Mouse (Mus musculus) neutrophil, adult 5-6 weeks (primary cell): Measurements from ENCODE around the gene Nfu1. TPM values are rescaled to one million over a fixed set of nuclear protein-coding genes. Genes with fewer than 3 reads are reported as not detected.
"Not testable (repeated sequence)": the region's sequence is repeated elsewhere in the genome, so short reads cannot be mapped to it uniquely, and the experiment has no call there.

ENCODE experiments used
- ATAC-seq: fragments of 151-379, 151-347 bp; 2 replicates; pipeline ENCODE4 v1.8.0; 2017; ENCODE audit warnings: mild to moderate bottlenecking, moderate TSS enrichment; ENCODE audit not compliant: insufficient number of reproducible peaks, poor library complexity, low FRiP score, severe bottlenecking; ENCODE audit errors: extremely low read depth
- total RNA-seq: library from RNA; stranded (forward); fragments of 200-1000 nt; gene quantifications from 2 replicates; pipeline ENCODE4 v1.2.3, GENCODE M21; 2017

Nfu1 gene
- total RNA-seq, 1 experiment from 2014 or later, result 44.0 TPM

GRCm38 (mm10) chr6:87016916-87017315 is 7.9 kb downstream of the Nfu1 start:
- peak; percentile 62; the same call in 1 of the 2 replicates for ATAC-seq

GRCm38 (mm10) chr6:87018874-87019273 is 9.8 kb downstream of the Nfu1 start:
- ATAC-seq, result no peak

DNA sequence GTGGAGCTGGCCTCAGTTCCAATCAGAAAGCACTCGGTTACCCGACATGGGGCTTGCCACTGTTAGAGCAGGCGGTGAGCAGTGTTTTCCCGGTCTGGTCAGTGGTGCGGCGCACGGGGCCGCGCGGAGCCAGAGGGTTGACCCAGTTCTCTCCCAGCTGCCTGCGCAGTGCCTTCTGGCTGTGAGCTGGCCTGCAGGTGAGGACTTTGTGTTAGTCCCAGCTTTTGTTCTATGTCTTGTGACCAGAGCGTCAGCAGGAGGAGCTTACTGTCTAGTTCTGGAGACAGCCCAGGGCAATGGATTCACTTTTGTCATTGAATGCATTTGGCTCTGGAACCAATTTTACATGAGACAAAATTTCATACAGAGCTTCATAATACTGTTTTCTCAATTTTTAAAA is 12.8 kb downstream of the Nfu1 start:
- no peak for ATAC-seq

DNA sequence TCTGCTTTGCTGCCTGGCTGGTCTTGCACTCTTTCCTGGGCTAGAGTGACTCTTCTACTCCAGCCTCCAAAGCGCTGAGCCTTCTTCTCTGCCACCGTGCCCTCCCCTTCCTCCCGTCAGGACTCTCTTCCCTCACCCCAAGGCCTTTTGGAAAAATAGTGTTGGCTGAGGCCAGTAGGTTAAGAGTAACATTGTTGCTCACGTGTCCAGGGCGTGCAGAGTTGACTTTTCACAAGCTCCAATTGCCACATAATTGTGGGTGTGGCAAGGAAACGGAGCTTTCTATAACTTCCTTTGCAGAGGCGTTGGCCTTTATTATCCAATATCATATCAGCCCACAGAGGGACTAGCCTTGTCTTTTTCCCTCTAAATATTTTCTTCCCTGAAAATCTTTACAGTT is 17.9 kb downstream of the Nfu1 start:
- ATAC-seq, result peak; percentile 26; the same call in 1 of the 2 replicates

DNA sequence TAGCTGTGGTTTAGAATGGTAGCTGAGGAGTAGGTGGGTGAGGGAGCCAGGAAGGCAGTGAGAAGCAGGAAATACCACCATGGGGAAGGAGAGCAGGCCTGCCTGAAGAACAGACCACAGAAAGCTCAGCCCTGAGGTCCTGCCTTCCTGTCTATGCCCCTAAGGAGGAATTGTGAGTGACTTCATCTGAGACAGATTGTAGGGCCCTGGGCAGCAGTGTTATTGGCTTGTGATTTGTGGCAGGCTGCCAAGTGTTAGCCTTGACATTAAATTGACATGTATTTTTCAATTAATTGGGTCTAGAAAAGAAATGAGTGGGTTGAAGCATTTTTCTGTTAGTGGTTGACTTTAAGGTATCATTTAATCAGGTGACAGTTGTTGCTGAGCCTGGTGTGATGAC is 19.8 kb downstream of the Nfu1 start:
- no peak for ATAC-seq

- ATAC-seq, result not testable (repeated sequence)
Measured at GRCm38 (mm10) chr6:87031310-87031709, 22.3 kb downstream of the Nfu1 start.

DNA sequence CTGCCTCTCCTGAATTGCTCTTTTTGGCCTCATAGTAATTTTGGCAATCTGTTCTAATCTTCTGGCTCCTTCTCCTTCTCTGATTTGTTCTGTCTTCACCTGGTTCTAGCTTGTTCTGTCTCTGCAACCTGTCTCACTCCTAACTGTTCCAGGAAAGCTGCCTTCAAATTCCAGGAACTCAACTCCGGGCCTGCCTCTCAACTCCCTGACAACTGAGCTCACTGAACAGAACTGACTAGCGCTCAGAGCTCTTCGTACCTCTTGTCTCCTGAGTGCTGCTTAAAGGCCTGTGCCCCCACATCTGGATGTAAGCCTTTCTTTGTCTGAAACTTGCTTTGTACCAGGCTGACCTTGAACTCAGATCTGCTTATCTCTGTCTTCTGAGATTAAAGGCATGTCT is 23.4 kb downstream of the Nfu1 start:
- no peak for ATAC-seq

DNA sequence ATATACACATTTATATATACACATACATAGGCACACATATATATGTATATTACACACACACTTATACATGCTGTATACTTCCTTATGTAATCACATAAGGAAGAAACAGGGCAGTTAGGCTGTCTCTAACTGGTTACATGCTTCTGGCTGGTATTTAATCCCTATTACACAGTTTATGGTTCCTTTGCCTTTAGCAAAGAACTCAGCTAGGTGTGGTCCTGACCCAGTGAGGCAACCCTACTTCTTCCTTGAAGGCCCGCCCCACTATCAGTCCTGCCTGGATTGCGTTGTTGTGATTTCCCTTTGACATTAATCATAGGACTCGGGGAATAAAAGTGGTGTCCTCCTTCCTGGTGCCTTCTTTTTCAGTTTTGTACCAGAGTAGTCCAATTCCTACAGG is 25.4 kb downstream of the Nfu1 start:
- ATAC-seq, result no peak

GRCm38 (mm10) chr6:87037826-87038620 is 29.0 kb downstream of the Nfu1 start:
- no peak for ATAC-seq

GRCm38 (mm10) chr6:87039161-87039560 is 30.1 kb downstream of the Nfu1 start:
- ATAC-seq, result no peak

DNA sequence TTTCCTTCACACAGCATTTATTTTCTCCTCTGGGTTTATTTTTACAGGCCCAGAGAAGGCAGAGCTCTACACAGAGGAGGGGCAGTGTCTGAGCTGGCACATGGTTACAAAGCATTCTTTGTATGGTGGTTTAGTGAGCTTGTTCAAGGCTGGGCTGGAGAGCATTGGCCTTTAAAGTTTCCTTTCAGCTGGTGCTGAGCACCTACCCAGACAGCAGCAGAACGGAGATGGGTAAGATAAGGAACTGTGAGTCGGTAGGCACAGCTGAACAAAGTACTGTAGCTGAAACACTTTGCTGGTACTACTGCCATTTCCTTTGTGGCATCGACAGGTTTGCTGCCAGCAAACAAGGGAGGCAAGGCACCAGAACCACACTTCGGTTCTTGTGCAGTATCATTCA is 31.9 kb downstream of the Nfu1 start:
- no peak for ATAC-seq

DNA sequence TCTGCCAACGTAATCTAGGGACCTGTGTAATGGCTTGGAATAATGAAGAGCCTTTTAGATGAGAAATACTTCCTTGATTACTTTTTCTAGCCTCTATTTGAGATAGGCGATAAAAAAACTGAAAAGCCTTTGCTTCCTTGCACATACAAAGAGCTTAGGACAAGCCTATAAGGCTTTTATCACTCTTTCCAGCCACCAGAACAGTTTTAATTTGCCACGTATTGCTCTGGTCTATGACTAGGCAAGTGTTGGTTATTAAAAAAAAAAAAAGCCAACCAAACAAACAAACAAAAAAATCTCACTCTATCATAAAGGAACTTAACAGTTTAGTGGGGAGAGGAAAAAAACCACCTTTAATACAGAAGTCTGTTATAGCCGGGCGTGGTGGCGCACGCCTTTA is 32.4 kb downstream of the Nfu1 start:
- ATAC-seq, result no peak

- no peak for ATAC-seq
Measured at GRCm38 (mm10) chr6:87042004-87042336, 32.9 kb downstream of the Nfu1 start.

- ATAC-seq, result peak; percentile 84
Measured at GRCm38 (mm10) chr6:87042337-87043130, 33.5 kb downstream of the Nfu1 start, which contains the start of gene Gfpt1. Gfpt1 (plus strand) TSS chr6:87042846.

GRCm38 (mm10) chr6:87043131-87043516 is 34.1 kb downstream of the Nfu1 start:
- ATAC-seq, result no peak

DNA sequence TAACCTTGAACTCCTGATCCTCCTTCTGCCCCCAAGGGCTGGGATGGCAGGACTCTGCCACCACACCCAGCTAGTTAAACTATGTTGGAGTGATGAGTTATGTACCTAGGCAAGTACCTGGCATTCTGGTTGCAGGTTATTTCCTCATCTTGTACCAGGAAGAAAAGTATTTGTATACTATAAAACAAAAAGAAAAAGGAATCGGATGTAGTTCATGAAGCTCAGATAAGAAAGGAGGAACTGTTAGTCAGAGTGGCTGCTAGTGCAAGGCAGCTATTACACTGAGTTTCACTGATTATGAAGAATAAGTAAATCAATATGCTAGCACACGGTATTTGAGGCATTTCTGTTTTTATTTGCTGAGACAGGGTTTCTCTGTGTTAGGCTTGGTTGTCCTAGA is 35.9 kb downstream of the Nfu1 start:
- no peak for ATAC-seq

DNA sequence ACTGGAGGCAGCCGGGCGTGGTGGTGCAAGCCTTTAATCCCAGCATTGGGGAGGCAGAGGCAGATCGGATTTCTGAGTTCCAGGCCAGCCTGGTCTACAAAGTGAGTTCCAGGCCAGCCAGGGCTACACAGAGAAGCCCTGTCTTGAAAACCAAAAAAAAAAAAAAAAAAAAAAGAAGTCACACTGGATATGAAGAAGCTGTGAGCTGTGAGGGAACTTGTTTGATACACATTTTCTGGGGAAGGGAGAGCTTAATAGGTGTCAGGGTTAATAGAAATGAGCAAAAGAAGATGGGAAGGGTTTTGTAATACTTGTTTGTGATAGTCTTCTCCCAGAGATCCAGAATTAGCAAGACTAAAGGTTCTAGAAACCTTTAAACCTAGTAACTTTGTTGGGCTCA is 36.5 kb downstream of the Nfu1 start:
- no peak for ATAC-seq

DNA sequence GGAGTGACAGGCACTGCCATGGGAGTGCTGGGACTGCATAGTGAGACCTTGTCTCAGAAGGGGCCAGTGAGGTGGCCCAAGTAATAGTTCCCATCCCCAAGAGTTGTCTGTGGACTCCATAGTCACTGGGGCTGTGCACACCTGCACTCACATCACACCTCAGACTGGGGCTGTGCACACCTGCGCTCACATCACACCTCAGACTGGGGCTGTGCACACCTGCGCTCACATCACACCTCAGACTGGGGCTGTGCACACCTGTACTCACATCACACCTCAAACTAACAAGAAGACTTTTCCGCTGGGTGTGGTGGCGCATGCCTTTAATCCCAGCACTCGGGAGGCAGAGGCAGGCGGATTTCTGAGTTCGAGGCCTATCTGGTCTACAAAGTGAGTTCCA is 39.7 kb downstream of the Nfu1 start:
- not testable (repeated sequence) for ATAC-seq

GRCm38 (mm10) chr6:87051886-87052425 is 42.9 kb downstream of the Nfu1 start:
- ATAC-seq, result no peak

GRCm38 (mm10) chr6:87054193-87054592 is 45.2 kb downstream of the Nfu1 start:
- no peak for ATAC-seq
